Mouse (Mus musculus): ENCODE data around the gene Ryk. TPM values are rescaled to one million over a fixed set of nuclear protein-coding genes. Genes with fewer than 3 reads are reported as not detected.

Gene Ryk
- polyA plus RNA-seq, 1 experiment, result 69.2 TPM

DNA sequence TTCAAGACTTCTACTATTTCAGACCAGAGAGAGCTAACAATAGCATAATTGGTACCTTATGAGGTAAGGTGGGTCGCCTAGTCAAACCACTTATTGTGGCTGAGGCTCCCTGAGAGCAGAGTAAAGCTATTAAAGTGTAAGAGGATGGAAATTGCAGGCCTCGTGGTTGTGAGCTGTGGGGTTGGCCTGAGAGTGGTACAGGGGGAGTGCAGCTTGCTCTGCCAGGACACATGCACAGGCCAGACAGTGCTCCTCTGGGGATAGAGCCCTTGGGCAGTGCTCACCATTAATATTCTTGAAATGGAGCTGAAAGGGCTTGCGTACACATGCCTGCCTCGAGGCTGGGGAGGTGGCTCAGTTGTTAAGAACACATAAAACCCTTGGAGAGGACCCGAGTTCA, 23.6 kb downstream of the Ryk start:
- DNase-seq (ENCODE audit: low spot score), result no peak

DNA sequence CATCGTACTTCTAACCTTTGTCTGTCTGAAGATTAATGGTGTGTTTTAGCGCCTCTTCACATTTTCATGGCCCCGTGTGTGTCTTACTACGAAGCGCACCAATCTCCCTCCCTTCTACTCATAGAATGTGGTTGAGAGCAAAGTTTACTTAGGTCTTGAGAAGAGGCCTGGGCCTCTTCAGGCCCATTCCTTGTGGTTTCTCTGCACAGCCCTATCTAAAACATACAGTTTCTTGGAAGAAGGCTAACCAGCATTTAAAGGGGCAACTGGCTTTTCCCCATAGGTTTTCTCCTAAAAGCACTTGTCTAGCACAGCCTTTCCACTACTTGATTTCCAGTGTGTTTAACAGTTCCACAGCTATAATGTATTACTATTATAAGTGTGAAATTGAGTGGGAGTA, 24.7 kb downstream of the Ryk start:
- DNase-seq (ENCODE audit: low spot score), result no peak

DNA sequence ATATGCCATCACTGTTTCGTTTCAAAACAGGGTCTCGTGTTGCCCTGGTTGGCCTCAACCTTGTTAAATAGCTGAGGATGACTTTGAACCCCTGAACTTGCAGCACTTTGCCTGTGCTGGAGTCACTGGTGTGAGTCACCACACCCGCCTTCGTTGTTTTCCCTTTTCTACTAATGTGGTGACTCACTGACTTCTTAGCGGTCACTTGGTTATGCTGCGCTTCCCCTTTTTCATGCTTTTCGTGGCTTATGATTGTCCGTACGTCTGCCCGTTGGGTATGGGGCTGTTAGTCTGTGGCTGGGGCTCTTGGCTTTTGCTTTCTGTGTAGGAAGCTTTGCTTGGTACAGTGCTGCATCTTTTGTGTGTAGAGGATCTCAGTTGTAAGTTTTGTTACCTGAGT, 25.2 kb downstream of the Ryk start:
- DNase-seq (ENCODE audit: low spot score), result no peak

DNA sequence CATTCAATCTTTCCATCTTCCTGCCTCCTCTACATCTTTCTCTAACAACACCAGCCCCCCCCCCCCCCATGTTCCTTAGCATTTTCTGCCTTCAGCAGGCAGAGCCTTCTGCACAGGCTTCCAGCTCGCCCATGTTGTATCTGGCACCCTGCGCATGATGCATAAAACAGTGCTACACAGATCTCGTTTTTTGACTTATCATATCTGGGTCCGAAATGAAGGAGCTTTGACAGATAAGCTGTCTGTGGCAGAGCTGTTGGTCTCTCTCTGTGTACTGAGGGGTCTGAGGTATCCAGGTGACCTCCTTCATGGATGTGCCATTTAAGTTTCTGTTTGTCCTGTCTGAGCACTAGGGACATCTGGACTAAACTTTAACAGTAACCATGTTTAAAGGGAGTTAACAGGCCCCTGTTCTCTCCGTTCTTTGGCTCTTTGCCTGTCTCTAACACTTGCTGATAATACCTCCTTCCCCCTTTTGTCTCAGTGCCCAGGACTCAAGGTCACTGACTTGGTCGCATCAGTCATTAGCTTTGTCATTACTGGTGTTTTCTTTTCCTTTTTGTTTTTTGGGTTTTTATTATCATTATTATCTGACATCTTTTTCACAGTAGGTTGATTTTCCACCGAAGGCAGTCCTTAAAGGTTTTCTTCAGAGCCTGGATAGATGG, 26.2 kb downstream of the Ryk start:
- no peak for DNase-seq (ENCODE audit: low spot score)

DNA sequence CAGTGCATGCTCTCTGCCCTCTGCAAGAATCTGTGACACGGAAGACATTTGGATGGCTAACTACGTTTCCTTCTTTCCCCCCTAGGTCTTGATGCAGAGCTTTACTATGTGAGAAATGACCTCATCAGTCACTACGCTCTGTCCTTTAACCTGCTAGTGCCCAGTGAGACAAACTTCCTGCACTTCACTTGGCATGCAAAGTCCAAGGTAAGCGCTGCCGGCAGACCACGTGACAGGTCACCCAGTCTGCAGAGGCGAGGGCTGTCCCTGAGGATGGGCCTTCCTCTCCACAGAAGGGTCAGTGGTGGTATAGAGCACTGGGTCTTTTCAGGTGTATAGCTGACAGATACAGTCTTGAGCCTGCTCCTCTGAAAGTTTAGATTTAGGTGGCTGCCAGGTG, 27.1 kb downstream of the Ryk start:
- no peak for DNase-seq (ENCODE audit: low spot score)

DNA sequence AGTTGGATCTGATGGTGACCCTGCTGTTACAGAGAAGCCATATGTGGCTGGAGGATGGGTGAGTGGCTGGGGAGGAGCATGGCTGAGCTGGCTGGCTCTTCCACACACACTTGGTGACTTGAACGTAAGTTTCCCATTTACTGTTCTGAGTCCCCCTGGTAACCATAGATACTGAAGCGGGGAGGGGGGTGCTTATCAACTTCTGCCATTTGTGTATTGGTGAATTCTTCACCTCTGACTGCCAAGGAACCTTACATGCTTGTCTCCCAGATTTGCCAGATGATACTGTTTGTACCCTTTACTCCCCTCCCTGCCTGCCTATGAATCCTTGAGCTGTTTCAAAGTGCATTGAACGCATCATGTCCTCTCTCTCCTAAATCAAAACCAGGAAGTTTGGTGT, 27.5 kb downstream of the Ryk start:
- no peak for DNase-seq (ENCODE audit: low spot score)

DNA sequence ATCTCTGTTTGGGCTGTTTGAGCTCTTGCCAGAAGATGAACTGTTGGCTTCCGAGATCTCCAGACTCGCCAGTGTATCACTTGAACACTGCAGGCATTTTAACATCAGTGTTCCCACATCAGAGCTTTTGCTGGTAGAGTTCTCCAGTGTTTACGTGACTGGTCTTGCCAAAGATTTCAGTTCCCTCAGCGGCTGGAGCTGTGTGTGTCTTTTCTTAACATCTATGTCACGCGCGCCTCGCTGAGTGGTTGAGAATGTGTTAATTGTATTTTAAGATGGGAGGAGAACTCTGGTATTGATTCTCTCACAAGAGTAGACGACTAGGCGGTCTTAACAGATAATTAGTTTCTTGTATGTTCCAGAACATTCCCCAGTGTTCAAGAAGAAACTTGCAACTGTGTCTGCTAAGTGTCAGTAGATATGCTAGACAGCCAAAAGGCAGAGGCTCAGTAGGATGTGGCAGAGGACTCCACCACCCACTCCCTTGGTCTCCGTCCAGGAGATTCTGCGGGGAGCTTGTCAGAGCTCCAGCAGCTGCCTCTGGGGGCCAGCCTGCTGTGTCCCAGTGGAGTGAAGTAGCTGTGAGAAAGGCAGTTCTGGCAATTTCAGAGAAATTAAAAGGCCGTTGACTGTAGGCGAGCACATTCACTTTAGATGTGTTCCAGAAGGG, 29.3 kb downstream of the Ryk start:
- no peak for DNase-seq (ENCODE audit: low spot score)

DNA sequence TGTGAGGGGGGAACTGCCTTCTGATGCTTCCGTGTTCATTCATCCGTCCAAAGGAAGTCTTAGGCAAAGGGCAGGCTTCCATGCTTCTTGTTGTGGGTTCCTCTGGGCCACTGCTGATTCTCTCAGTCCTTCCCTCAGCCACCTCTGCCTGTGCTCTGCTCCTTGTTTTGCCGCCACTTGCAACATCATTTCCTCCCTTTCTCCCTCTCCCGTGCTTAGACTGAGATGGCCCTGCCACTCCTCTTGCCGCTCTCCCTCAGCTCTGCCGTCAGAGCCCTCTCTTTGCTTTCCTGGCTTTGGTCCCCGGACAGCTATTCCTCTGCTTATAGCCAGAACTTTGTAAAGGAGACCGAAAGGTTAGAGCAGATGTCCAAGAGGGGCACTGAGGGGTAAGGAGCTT, 30.2 kb downstream of the Ryk start:
- DNase-seq (ENCODE audit: low spot score), result no peak

DNA sequence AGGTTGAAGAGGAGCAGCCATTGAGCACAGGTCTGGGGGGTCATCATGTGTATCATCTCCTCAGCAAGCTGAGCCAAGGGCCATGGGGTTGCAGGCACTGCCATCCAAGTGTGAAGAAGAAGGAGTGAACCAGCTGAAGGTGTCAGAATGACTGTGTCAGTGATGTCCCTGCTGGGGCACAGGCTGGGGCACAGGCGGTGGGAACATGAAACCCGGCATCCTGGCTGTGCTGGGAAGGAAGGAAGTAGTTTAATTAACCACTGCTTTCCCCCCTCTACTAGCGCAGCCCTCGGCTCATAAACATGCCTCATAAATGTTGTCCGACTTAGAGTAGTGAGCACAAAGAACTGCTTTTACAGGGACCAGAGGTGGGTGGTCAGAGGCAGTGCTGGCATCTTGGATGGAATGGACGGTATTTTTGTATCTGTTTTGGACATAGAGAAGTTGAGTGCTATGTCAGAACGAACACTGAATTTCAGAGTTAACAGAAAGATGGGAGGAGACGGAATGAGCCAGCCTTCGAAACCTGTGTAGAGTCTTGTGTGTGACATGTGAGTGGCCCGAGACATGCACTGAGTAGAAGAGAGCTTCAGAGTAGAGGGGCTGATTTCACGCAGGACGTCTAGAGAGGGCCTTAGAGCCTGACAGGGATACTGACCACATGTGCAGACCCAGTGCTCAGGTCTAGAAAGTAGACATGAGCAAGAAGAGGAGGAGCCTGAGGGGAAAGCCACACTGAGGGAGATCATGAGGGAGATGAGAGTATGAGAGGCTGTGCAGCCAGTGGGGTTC, 31.4 kb downstream of the Ryk start:
- no peak for DNase-seq (ENCODE audit: low spot score)

DNA sequence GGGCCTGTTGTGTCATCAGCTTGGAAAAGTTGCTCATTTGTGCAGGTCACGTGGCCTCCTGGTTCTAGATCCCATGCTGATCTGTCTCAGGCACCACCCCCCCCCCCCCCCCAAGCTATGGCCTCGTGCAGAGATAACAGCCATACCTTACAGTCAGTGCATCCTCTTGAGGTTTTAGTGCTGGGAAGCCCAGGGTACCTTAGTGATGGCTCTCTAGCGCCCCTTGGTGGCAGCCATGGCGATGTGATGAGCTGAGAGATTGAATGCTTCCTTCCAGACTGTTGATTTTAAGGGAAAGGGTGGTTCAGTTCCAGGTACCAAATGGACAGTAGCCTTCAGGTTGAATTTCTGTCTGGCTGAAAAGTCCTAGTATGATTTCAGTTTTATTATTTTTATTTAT, 32.2 kb downstream of the Ryk start:
- DNase-seq (ENCODE audit: low spot score), result no peak

DNA sequence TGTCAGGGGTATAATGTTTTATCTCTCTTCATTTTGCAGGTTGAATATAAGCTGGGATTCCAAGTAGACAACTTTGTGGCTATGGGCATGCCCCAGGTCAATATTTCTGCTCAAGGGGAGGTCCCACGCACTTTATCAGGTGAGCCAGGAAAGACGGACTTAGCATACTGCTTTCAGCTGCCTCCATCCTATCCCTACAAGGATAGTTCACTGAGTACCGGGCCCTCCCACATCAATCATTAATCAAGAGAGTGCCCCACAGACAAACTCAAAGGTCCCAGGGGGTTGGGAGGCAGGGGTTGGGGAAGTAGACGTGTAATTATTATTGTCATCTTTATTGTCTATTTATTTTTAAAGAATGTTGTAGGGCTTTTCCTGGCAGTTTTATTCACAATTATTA, 32.8 kb downstream of the Ryk start:
- no peak for DNase-seq (ENCODE audit: low spot score)

DNA sequence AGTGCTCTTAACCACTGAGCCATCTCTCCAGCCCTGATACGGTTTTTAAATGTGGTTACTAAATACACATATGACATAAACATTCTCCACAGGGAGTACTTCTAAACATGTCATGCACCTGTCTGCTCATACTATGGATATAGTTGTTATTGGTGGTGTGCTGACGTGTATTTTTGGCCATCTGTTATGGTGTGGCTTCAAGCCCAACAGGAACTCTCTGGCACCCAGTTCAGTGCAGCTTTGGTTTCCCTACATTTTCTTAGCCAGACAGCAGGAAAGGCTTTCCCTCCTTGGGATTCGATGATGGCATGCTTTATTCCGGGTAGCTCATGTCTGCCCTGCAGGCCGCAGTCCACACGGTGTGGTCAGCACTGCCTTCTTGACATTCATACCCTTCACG, 33.7 kb downstream of the Ryk start:
- DNase-seq (ENCODE audit: low spot score), result no peak

DNA sequence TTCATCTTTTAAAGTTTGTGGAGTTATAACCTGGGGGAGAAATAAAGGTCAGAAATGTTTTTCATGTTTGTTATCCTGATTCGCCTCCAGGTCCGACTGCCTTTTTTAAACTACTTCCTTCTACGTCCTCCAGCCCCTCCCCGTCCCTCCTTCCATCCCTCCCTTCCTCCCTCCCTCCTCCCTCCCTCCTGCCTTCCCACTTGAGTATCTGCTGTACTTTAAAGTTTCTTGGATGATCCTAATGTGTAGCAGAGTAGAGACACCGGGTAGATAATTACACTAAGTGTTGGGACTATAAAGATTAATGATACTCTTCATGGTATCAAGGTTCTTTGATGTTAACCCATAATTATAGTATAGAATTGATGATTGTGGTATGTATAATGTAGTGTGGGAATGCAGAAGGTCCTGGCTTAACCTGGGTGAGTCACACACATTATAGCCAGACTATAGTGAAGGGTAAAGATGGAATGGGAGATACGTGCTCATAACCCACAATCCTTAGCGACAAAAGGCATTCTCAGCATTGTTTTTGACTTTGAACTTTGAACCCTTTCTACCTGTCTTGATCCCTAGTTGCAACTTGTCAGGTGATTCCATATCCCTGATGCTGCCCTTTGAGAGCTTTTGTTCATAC, 41.5 kb downstream of the Ryk start:
- no peak for DNase-seq (ENCODE audit: low spot score)

DNA sequence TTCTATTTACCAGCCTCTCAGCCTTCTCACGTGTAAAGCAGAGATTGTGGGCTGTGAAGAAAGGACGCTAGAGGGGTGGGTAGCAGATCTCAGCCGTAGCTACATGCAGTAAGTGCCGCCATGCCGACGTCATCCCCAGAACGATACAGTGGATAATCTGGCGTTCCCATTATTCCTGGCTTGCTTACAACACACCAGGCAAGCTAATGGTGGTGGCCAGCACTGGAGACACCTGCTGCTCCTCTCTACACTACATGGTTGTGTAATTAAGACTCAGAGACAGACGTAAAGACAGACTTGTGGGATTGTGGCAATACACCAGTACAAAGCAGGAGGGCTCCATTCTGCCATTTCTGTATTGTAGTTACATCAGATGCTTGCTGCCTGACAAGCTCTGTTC, 43.2 kb downstream of the Ryk start:
- DNase-seq (ENCODE audit: low spot score), result no peak

DNA sequence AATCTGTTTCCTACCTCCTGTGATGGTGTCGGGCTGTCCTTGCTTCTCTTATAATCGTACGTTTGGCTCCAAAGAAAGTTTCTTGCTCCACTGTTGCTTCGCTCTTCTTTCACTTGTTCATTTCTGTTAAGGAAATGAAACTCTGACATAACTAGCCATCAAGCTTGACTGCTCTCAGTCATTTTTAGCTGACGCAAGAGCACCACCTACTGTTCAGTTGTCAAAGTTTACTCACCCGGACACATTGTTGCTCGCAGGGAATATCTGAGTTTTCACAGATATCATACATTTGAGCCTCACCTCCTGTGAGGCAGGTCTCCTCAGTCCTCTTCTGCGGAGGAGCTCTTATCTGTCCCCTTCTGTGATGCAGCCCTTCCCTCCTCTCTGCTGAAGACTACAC, 44.8 kb downstream of the Ryk start:
- DNase-seq (ENCODE audit: low spot score), result no peak

DNA sequence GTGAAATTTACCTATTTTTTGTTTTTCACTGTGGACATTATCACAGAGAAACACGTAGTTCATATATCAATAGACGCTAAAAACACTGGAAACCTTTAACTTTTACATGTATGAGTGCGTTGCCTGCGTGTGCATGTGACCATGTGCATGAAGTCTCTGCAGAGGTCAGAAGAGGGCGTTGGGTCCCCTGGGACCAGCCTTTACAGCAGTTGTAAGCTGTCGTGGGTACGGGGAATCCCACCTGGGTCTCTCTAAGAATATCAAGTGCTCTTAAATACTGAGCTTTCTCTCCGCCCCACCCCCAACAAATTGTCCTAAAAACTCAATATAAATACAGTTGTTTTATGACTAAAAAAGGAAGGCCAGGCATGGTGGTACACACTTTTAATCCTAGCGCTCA, 50.0 kb downstream of the Ryk start:
- DNase-seq (ENCODE audit: low spot score), result no peak

DNA sequence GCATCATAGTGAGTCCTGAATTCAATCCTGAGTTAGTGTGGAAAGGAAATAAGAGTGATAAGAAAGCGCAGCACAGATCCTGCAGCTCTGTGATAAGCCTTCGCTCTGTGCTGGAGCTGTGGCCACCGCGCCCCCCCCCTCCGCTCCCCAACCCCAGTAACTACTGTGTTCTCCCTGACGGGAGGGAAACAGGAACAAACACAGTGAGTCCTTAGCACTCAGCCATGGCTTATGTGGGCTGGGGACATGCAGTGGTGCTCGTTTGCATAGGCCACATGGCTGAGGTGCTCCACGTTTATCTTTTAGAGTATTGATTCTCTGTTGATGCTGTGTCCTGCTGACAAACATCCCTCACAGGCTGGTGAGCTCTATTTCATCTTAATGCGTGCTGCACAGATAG, 55.4 kb downstream of the Ryk start:
- DNase-seq (ENCODE audit: low spot score), result no peak

DNA sequence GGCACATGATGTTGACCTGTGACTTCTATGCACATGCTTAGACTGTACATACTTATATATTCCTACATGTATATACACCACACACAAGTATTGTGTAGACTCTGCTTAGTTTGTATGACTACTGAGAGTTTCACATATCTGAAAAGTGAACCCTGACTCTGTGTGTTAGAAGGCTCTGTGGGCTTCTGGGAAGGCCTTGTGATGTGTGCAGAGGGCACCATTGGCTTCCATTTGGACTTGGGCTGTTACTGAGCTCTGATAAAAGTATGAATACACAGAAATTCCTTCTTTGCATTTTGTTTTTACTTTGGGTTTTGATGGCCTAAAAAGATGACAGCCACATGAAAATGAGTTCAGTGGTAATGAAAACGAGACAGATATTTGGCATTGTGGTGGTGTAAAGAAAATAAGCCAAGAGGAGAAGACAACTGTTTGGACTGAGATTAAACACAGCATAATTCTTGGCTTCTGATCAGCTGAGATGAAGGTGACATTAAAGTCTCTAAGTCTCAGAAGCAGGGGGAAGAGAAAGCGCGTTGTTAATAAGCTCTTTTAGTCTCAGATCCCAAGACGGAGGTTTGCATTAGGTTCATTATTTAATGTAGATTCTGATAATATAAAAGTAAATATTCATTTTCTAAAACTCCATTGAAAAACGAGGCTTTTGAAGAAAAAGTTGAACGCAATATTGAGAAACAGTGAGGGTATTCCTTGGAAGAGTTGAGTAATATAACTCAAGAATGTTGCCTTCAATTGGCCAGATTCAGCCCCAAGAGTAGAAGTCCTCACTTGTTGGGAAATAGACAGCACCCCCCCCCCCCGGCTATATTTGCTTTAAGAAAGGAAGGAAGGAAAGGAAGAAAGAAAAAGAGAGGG, 58.0 kb downstream of the Ryk start:
- no peak for DNase-seq (ENCODE audit: low spot score)

DNA sequence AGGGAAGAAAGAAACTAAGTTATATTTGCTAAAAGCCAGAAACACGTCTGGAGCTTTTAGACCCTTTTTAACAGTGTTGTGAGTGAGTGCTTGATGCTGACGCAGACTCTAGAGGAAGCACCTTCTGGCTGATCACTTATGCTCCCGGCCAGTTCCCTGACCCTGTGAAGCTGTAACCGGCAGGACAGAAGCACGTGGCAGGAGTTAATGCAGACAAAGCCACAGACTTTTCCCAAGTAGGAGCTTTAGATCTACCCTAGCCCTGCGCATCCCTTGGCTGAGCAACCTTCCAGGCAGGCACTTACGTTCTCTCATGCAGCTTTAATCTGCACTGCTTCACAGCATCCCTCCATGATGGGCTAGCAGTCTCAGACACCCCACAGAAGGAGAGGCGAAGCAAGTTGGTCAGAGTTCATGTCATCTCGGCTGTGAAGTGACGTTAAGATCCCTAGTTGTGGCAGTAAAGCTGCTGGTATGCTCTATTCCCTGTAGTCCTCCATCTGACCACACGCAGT, 58.7 kb downstream of the Ryk start:
- DNase-seq (ENCODE audit: low spot score), result no peak

DNA sequence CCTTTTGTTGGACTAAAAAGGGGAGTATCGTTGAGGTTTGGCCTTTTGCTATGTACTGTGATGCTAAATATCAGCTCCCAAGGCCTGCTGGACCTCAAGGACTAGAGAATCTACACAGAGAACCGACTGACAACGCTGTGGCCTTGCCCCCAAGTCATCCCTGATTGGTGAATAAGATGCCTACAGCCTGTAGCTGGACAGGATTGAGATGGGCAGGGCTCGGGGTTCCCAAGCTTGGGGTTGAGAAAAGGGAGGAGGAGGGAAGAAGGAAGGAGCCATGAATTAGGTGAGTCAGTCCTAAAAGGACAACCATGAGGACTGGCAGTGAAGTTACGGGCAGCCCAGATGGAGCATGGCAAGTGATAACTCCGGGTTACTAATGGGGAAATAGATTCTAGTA, 65.2 kb downstream of the Ryk start:
- no peak for DNase-seq (ENCODE audit: low spot score)

DNA sequence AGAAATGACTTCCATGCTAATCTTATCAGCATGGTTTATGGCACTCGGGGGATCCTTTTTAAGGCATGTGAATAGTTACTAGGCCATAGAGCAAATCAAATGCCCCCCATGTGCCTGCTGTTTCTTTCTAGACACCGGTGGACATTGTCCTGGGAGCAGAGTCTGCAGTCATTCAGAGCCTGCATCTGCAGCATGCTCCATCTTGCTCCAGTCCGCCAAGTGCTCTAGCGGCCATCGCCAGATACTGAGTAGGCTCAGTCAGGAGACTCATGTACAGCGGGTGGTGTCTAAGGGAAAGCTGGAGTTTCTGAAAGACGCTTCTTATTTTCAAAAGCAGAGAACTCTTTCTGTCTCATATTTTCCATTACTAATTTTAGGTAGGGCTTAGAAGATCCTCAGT, 67.6 kb downstream of the Ryk start:
- DNase-seq (ENCODE audit: low spot score), result no peak

DNA sequence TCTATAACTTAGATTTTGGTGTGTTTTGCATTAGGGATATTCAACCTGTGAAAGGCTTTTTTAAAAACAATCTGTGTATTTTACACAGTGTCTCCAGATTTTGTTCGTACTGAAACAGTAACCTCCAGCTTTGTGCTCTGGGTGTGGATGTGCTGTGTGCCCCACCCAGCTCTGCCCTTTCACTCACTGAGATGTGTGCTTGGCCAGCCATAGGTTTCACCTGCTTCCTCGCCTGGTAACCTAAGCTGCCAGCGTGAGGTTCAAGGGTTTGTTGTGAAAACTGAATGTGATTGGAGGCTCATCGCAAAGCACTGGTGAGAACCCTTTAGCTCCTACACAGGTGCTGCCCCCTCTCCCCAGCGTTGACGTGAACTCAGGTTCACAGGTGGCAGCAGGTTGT, 70.2 kb downstream of the Ryk start:
- no peak for DNase-seq (ENCODE audit: low spot score)
